In the genomic region with DNA sequence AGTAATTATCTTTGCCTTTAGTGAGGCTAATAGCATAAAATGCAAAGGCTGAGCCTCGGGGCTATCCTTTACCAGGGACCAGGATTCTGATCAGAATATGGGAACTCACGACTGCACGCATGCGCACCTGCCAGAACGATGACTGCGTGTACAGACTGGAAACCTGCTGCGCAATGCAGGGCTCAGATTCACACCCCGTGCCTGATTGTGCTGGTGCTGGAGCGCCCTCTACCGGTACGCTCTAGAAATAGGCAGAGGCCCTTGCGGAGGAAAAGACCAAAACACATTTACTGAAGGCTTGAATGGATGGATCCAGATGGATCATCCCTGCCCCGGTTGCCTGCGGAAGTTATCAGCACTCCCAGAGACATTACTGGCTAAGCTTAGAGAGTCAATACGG, we compare ENCODE assay signal across 8 mouse cellular contexts. TPM values are rescaled to one million over a fixed set of nuclear protein-coding genes. Genes with fewer than 3 reads are reported as not detected.
DNase-seq lines count a peak whose midpoint lies in the region; ATAC-seq lines count a peak whose summit lies in the region.

No protein-coding gene starts in this region.

- 2% methylated on average over 15 of the region's 15 CpGs for WGBS in midbrain, embryonic 10.5 days

- H3K36me3 ChIP-seq in midbrain, embryonic 10.5 days, result no peaks in the 10 kb centered on the region

- peaks cover 25% of the 10 kb centered on the region for H3K27me3 ChIP-seq in midbrain, embryonic 10.5 days (ENCODE audit: low read depth, poor library complexity, severe bottlenecking)

- H3K4me3 ChIP-seq in midbrain, embryonic 10.5 days, result 0 out of 2 replicates have a peak overlapping the region, but pooled peaks have one; percentile 3

- ATAC-seq in common myeloid progenitor, adult 5-6 weeks (replicated peaks; ENCODE audit: low read depth, poor library complexity, severe bottlenecking), result peak; percentile 75
- peak; percentile 29 for ATAC-seq in inflammation-experienced regulatory T-cells, adult 6 months

- H3K27ac ChIP-seq in midbrain, embryonic 10.5 days (replicated peaks), result no peak overlapping the region; the same call in 1 of the 2 replicates

- H3K9me3 ChIP-seq in midbrain, embryonic 10.5 days (replicated peaks), result no peaks in the 10 kb centered on the region

- peaks cover 31% of the 10 kb centered on the region for H3K4me1 ChIP-seq in midbrain, embryonic 10.5 days

- peak; percentile 94 for DNase-seq in adipocyte (ENCODE audit: low spot score)
- DNase-seq in gastrocnemius, adult 8-10 months (ENCODE audit: low spot score in 2 of 2), result peak; percentile 81 to 85
- DNase-seq in left cerebral cortex, adult 9 months (ENCODE audit: low spot score in 2 of 2), result peak; percentile 73 to 94
- peak; percentile 93 for DNase-seq in midbrain, embryonic 10.5 days (ENCODE audit: low spot score)
- DNase-seq in right cerebral cortex, postnatal 36 days (ENCODE audit: low spot score in 2 of 2), result peak; percentile 83 to 88
- DNase-seq in urinary bladder, postnatal 4 days (ENCODE audit: low spot score in 2 of 2), result peak; percentile 83 to 92

RNA-seq across cellular contexts. Expression of a gene that starts 3.8 kb away (rescaled TPM):
- 11.2 and 15.3 TPM in 2 replicates for total RNA-seq in common myeloid progenitor, adult 5-6 weeks (2017)
- under 1 TPM; 0.11 to 0.63 (median 0.29) TPM for total RNA-seq in gastrocnemius, adult 8-10 months (2022)
- polyA plus RNA-seq in inflammation-experienced regulatory T-cells, adult 6 months (2017; shearing (Covaris generic)), result 10 to 100 TPM in 2 of 3 experiments, 1 to 10 TPM in 1; 9.6 to 20.2 (median 12.6) TPM
- 18.6 and 22.4 TPM in 2 replicates for polyA plus RNA-seq in midbrain, embryonic 10.5 days (2016; fragmentation: Nextera tagmentation; extraction: Ambion mirVana)
